Comparison of ENCODE assay signal across 11 mouse cellular contexts in the genomic region with DNA sequence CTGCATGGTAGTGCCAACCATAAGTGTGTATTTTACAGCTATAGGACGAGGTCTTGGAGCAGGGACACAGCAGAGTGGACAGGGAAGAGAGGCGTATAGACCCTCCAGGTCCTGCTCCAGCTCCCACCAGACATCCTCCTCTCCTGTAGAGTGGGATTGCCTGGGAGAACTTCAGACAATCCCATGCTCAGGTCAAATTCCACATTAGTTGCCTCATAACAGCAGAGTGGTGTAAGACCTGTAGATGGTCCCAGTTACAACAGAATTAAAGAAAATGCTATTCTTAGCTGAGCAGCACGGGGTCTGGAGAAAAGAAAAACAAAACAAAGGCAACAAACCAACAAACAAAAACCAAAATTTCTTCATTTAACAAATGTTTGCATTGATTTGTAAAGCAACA. TPM values are rescaled to one million over a fixed set of nuclear protein-coding genes. Genes with fewer than 3 reads are reported as not detected.
A peak's percentile ranks its signal among the peaks of the same experiment; 100 is the strongest.
DNase-seq lines count a peak whose midpoint lies in the region; ATAC-seq and TF ChIP-seq lines count a peak whose summit lies in the region.
"Had no signal": no experiment of that assay in that cellular context is flagged by ENCODE, and none has a peak within 500 bp of the region (broad histone marks: within the 10 kb centered on the region; RNA-seq: fewer than 3 reads in every experiment).

No protein-coding gene starts in this region.

- no peak overlapping the region for H3K27ac ChIP-seq in kidney, postnatal 0 days
- no peak overlapping the region for H3K27ac ChIP-seq in hindbrain, embryonic 13.5 days
- 0 out of 2 replicates have a peak overlapping the region, but pooled peaks have one; percentile 10 for H3K27ac ChIP-seq in intestine, embryonic 16.5 days (ENCODE audit: low read length)
- no peak overlapping the region for H3K27ac ChIP-seq in neural tube, embryonic 14.5 days (ENCODE audit: low read depth, low read length)
- H3K27ac ChIP-seq: forebrain, embryonic 10.5 days had no signal

- H3K4me1 ChIP-seq in kidney, postnatal 0 days (replicated peaks; ENCODE audit: insufficient read depth, low read length) = peaks cover 9% of the 10 kb centered on the region
- peaks cover 30% of the 10 kb centered on the region for H3K4me1 ChIP-seq in hindbrain, embryonic 13.5 days (replicated peaks)
- H3K4me1 ChIP-seq in intestine, embryonic 16.5 days (ENCODE audit: control insufficient read depth, insufficient read depth, low read length) = peaks cover 29% of the 10 kb centered on the region; the same call in 1 of the 2 replicates
- H3K4me1 ChIP-seq in neural tube, embryonic 14.5 days (ENCODE audit: control insufficient read depth, insufficient read depth, low read length) = peaks cover 14% of the 10 kb centered on the region

- no peak overlapping the region for H3K9ac ChIP-seq in kidney, postnatal 0 days (ENCODE audit: low read depth, low read length)
- H3K9ac ChIP-seq in hindbrain, embryonic 13.5 days = peak overlapping the region; percentile 72; the same call in 1 of the 2 replicates
- H3K9ac ChIP-seq in intestine, embryonic 16.5 days (ENCODE audit: low read depth, low read length) = peak overlapping the region; percentile 72
- no peak overlapping the region for H3K9ac ChIP-seq in neural tube, embryonic 14.5 days (replicated peaks; ENCODE audit: low read depth, low read length)

- H3K4me3 ChIP-seq in kidney, postnatal 0 days (replicated peaks; ENCODE audit: low read depth, low read length) = no peak overlapping the region
- peak overlapping the region; percentile 45 for H3K4me3 ChIP-seq in hindbrain, embryonic 13.5 days
- peak overlapping the region; percentile 66 for H3K4me3 ChIP-seq in intestine, embryonic 16.5 days (ENCODE audit: low read length)
- H3K4me3 ChIP-seq in neural tube, embryonic 14.5 days (ENCODE audit: low read depth, low read length) = no peak overlapping the region; the same call in 1 of the 2 replicates
- H3K4me3 ChIP-seq: forebrain, embryonic 10.5 days had no signal

- peak overlapping the region; percentile 59; the same call in 1 of the 2 replicates for H3K4me2 ChIP-seq in kidney, postnatal 0 days (ENCODE audit: low read length)
- peak overlapping the region; percentile 65 for H3K4me2 ChIP-seq in hindbrain, embryonic 13.5 days
- H3K4me2 ChIP-seq in intestine, embryonic 16.5 days (ENCODE audit: low read depth, low read length) = peak overlapping the region; percentile 62
- peak overlapping the region; percentile 66 for H3K4me2 ChIP-seq in neural tube, embryonic 14.5 days (ENCODE audit: low read depth, low read length)

- H3K36me3 ChIP-seq in kidney, postnatal 0 days (ENCODE audit: insufficient read depth, low read length) = no peaks in the 10 kb centered on the region
- H3K36me3 ChIP-seq in hindbrain, embryonic 13.5 days = no peaks in the 10 kb centered on the region
- no peaks in the 10 kb centered on the region for H3K36me3 ChIP-seq in intestine, embryonic 16.5 days (ENCODE audit: control insufficient read depth, insufficient read depth, low read length)
- no peaks in the 10 kb centered on the region for H3K36me3 ChIP-seq in neural tube, embryonic 14.5 days (ENCODE audit: control insufficient read depth, insufficient read depth, low read length)
- H3K36me3 ChIP-seq: forebrain, embryonic 10.5 days had no signal

- H3K27me3 ChIP-seq in kidney, postnatal 0 days (ENCODE audit: insufficient read depth, low read length) = no peaks in the 10 kb centered on the region
- H3K27me3 ChIP-seq in hindbrain, embryonic 13.5 days = no peaks in the 10 kb centered on the region
- H3K27me3 ChIP-seq in intestine, embryonic 16.5 days (replicated peaks; ENCODE audit: control insufficient read depth, insufficient read depth, low read length) = no peaks in the 10 kb centered on the region
- H3K27me3 ChIP-seq in neural tube, embryonic 14.5 days (ENCODE audit: control insufficient read depth, insufficient read depth, low read length) = no peaks in the 10 kb centered on the region

- DNase-seq in kidney, postnatal 0 days (ENCODE audit: low spot score) = no peak
- DNase-seq in kidney, adult 11 months = no peak
- DNase-seq in thymus, postnatal 36 days = no peak
- no peak for DNase-seq in cerebellum, adult 9-10 months
- DNase-seq: adrenal gland, postnatal 36 days; cerebellum, postnatal 25 days; thymus, postnatal 4 days had no signal

- 63% methylated on average over 3 of the region's 3 CpGs for WGBS in kidney, postnatal 0 days
- 84% methylated on average over 3 of the region's 3 CpGs for WGBS in hindbrain, embryonic 13.5 days
- WGBS in intestine, embryonic 16.5 days = 68% methylated on average over 3 of the region's 3 CpGs
- WGBS in neural tube, embryonic 14.5 days = 85% methylated on average over 3 of the region's 3 CpGs

- TF ChIP-seq CTCF in kidney, postnatal 0 days (IDR thresholded peaks at IDR 0.05; ENCODE audit: low read depth) = no peak

- ATAC-seq in kidney, postnatal 0 days (replicated peaks; ENCODE audit: low FRiP score, low read depth) = no peak
- no peak for ATAC-seq in hindbrain, embryonic 13.5 days (ENCODE audit: low FRiP score)
- peak; percentile 24 for ATAC-seq in intestine, embryonic 16.5 days
- no peak for ATAC-seq in neural tube, embryonic 14.5 days (ENCODE audit: low read depth)

- no peaks in the 10 kb centered on the region for H3K9me3 ChIP-seq in kidney, postnatal 0 days (replicated peaks; ENCODE audit: low read length)
- H3K9me3 ChIP-seq in hindbrain, embryonic 13.5 days = no peaks in the 10 kb centered on the region
- H3K9me3 ChIP-seq in intestine, embryonic 16.5 days (ENCODE audit: control insufficient read depth, low read length) = no peaks in the 10 kb centered on the region
- no peaks in the 10 kb centered on the region for H3K9me3 ChIP-seq in neural tube, embryonic 14.5 days (ENCODE audit: control insufficient read depth, low read length)
- H3K9me3 ChIP-seq: forebrain, embryonic 10.5 days had no signal

RNA-seq across cellular contexts. Expression of a gene that starts 2.3 kb away (rescaled TPM):
- 67.5 and 72.1 TPM in 2 replicates for polyA plus RNA-seq in kidney, postnatal 0 days (2015; fragmentation: Nextera tagmentation; extraction: Ambion mirVana)
- 50.0 and 50.4 TPM in 2 replicates for polyA plus RNA-seq in hindbrain, embryonic 13.5 days (2015; fragmentation: Nextera tagmentation; extraction: Ambion mirVana)
- polyA plus RNA-seq in intestine, embryonic 16.5 days (2015; fragmentation: Nextera tagmentation; extraction: Ambion mirVana) = 210 and 253 TPM in 2 replicates
- 71.9 and 81.8 TPM in 2 replicates for polyA plus RNA-seq in neural tube, embryonic 14.5 days (2014; fragmentation: Nextera tagmentation; extraction: Ambion mirVana)

Comparison
In these comparisons a context has a peak if more than half of its experiments do, and no peak if none do; other contexts are left out.
1. H3K4me3 ChIP-seq: peak in hindbrain, embryonic 13.5 days (single experiment) and intestine, embryonic 16.5 days (single experiment); none in kidney, postnatal 0 days (single experiment) and neural tube, embryonic 14.5 days (single experiment).
2. H3K9ac ChIP-seq: peak in hindbrain, embryonic 13.5 days (single experiment) and intestine, embryonic 16.5 days (single experiment); none in kidney, postnatal 0 days (single experiment) and neural tube, embryonic 14.5 days (single experiment).
3. Peak in every context shown above with its lines, with median percentiles within 50 percentile points of each other: H3K4me2 ChIP-seq.